In the genomic region with DNA sequence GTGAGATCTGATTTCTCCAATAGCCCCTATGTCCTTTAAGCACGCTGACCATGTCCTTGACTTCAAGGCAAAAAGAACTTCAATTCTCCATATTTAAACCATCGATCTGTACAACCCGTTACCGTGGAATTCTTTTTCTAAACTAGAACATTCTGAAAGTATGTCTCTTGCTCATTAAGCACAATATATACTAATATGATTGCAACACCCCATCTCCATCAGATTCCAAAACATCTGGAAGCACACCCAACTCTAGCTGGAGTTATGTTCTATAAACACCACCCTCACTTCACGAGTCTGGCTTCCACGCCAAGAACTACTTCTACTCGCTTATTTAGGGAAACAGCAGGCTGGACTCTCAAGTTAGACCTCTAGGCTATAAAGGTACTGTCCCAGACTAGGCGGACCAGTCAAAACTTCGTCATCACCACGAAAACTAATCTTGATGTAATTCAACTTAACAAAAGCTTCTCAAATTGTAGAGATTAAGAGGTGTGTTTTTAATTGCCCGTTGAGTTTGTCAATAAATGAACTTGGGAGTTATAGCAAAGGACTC, we compare ENCODE assay signal across 7 mouse cellular contexts. TPM values are rescaled to one million over a fixed set of nuclear protein-coding genes. Genes with fewer than 3 reads are reported as not detected.
A peak's percentile ranks its signal among the peaks of the same experiment; 100 is the strongest.
DNase-seq lines count a peak whose midpoint lies in the region; ATAC-seq and TF ChIP-seq lines count a peak whose summit lies in the region.

No protein-coding gene starts in this region.

- H3K4me1 ChIP-seq in E14TG2a.4 (replicated peaks; ENCODE audit: low read depth, low read length): peaks cover 82% of the 10 kb centered on the region
- H3K4me1 ChIP-seq in heart, embryonic 13.5 days: peaks cover 75% of the 10 kb centered on the region
- H3K4me1 ChIP-seq in liver, embryonic 15.5 days (replicated peaks): peaks cover 40% of the 10 kb centered on the region
- H3K4me1 ChIP-seq in stomach, embryonic 15.5 days: peaks cover 27% of the 10 kb centered on the region

- ATAC-seq in heart, embryonic 13.5 days (ENCODE audit: extremely low read depth, insufficient number of reproducible peaks, low FRiP score, low TSS enrichment): no peak
- ATAC-seq in liver, embryonic 15.5 days (ENCODE audit: insufficient read depth): no peak
- ATAC-seq in stomach, embryonic 15.5 days (ENCODE audit: insufficient read depth, low FRiP score, low read depth): no peak
- no peak for ATAC-seq in granulocyte monocyte progenitor cell, adult 5-6 weeks (replicated peaks; ENCODE audit: poor library complexity, severe bottlenecking)

- no peak for TF ChIP-seq CTCF in E14TG2a.4 (conservative IDR thresholded peaks at IDR 0.05; ENCODE audit: low read length)

- peak overlapping the region; percentile 98 for H3K4me3 ChIP-seq in E14TG2a.4 (replicated peaks; ENCODE audit: low read length)
- peak overlapping the region; percentile 87 for H3K4me3 ChIP-seq in heart, embryonic 13.5 days
- peak overlapping the region; percentile 78 for H3K4me3 ChIP-seq in liver, embryonic 15.5 days (replicated peaks)
- peak overlapping the region; percentile 67 for H3K4me3 ChIP-seq in stomach, embryonic 15.5 days (replicated peaks)

- DNase-seq in NIH3T3 (ENCODE audit: low read depth): peak; percentile 56
- DNase-seq in T-cell, adult 2 months (ENCODE audit: low spot score): no peak

- WGBS in heart, embryonic 13.5 days: 29% methylated on average over 11 of the region's 11 CpGs
- 54% methylated on average over 11 of the region's 11 CpGs for WGBS in liver, embryonic 15.5 days (ENCODE audit: insufficient replicate concordance)
- 33% methylated on average over 11 of the region's 11 CpGs for WGBS in stomach, embryonic 15.5 days

- H3K36me3 ChIP-seq in E14TG2a.4 (ENCODE audit: insufficient read depth, low read length): peaks cover 29% of the 10 kb centered on the region
- H3K36me3 ChIP-seq in heart, embryonic 13.5 days: peaks cover 4% of the 10 kb centered on the region; the same call in 1 of the 2 replicates
- no peaks in the 10 kb centered on the region for H3K36me3 ChIP-seq in liver, embryonic 15.5 days (replicated peaks)
- no peaks in the 10 kb centered on the region for H3K36me3 ChIP-seq in stomach, embryonic 15.5 days

- H3K9ac ChIP-seq in heart, embryonic 13.5 days: peak overlapping the region; percentile 96
- peak overlapping the region; percentile 87 for H3K9ac ChIP-seq in liver, embryonic 15.5 days
- peak overlapping the region; percentile 65; the same call in 1 of the 2 replicates for H3K9ac ChIP-seq in stomach, embryonic 15.5 days

- no peaks in the 10 kb centered on the region for H3K27me3 ChIP-seq in E14TG2a.4 (ENCODE audit: insufficient read depth, low read length)
- H3K27me3 ChIP-seq in heart, embryonic 13.5 days (replicated peaks): no peaks in the 10 kb centered on the region
- H3K27me3 ChIP-seq in liver, embryonic 15.5 days: peaks cover 6% of the 10 kb centered on the region; the same call in 1 of the 2 replicates
- no peaks in the 10 kb centered on the region for H3K27me3 ChIP-seq in stomach, embryonic 15.5 days (replicated peaks)

- peak overlapping the region; percentile 99 for H3K27ac ChIP-seq in heart, embryonic 13.5 days (replicated peaks)
- no peak overlapping the region; the same call in 1 of the 2 replicates for H3K27ac ChIP-seq in liver, embryonic 15.5 days (replicated peaks)
- H3K27ac ChIP-seq in stomach, embryonic 15.5 days: no peak overlapping the region; the same call in 1 of the 2 replicates

- H3K4me2 ChIP-seq in heart, embryonic 13.5 days: peak overlapping the region; percentile 83
- peak overlapping the region; percentile 98 for H3K4me2 ChIP-seq in liver, embryonic 15.5 days
- H3K4me2 ChIP-seq in stomach, embryonic 15.5 days: peak overlapping the region; percentile 72

- no peaks in the 10 kb centered on the region for H3K9me3 ChIP-seq in E14TG2a.4 (ENCODE audit: low read length)
- no peaks in the 10 kb centered on the region for H3K9me3 ChIP-seq in heart, embryonic 13.5 days
- no peaks in the 10 kb centered on the region for H3K9me3 ChIP-seq in liver, embryonic 15.5 days (replicated peaks)
- H3K9me3 ChIP-seq in stomach, embryonic 15.5 days: no peaks in the 10 kb centered on the region

RNA-seq across cellular contexts. Expression of a gene that starts 1.2 kb away (rescaled TPM):
- polyA plus RNA-seq in heart, embryonic 13.5 days (2015; fragmentation: Nextera tagmentation; extraction: Ambion mirVana): 136 and 138 TPM in 2 replicates
- 16.0 and 18.2 TPM in 2 replicates for polyA plus RNA-seq in liver, embryonic 15.5 days (2015; fragmentation: Nextera tagmentation; extraction: Ambion mirVana)
- 74.7 and 90.6 TPM in 2 replicates for polyA plus RNA-seq in stomach, embryonic 15.5 days (2015; fragmentation: Nextera tagmentation; extraction: Ambion mirVana)
- 12.5 and 20.8 TPM in 2 replicates for total RNA-seq in granulocyte monocyte progenitor cell, adult 5-6 weeks (2014; fragmentation: Nextera tagmentation)
- total RNA-seq in granulocyte monocyte progenitor cell, adult 5-6 weeks (2017): 3.3 and 4.6 TPM in 2 replicates

RNA-seq across cellular contexts. Expression of a gene that starts 27.7 kb away (rescaled TPM):
- polyA plus RNA-seq in heart, embryonic 13.5 days (2015; fragmentation: Nextera tagmentation; extraction: Ambion mirVana): 23.6 and 24.3 TPM in 2 replicates
- 5.8 and 6.7 TPM in 2 replicates for polyA plus RNA-seq in liver, embryonic 15.5 days (2015; fragmentation: Nextera tagmentation; extraction: Ambion mirVana)
- 27.6 and 31.2 TPM in 2 replicates for polyA plus RNA-seq in stomach, embryonic 15.5 days (2015; fragmentation: Nextera tagmentation; extraction: Ambion mirVana)
- total RNA-seq in granulocyte monocyte progenitor cell, adult 5-6 weeks (2014; fragmentation: Nextera tagmentation): 8.7 and 9.8 TPM in 2 replicates
- total RNA-seq in granulocyte monocyte progenitor cell, adult 5-6 weeks (2017): 5.2 and 10.7 TPM in 2 replicates

RNA-seq across cellular contexts. Expression of a gene that starts 34.1 kb away (rescaled TPM):
- polyA plus RNA-seq in heart, embryonic 13.5 days (2015; fragmentation: Nextera tagmentation; extraction: Ambion mirVana): 10.9 and 12.9 TPM in 2 replicates
- polyA plus RNA-seq in liver, embryonic 15.5 days (2015; fragmentation: Nextera tagmentation; extraction: Ambion mirVana): 11.9 and 13.3 TPM in 2 replicates
- 21.8 and 22.3 TPM in 2 replicates for polyA plus RNA-seq in stomach, embryonic 15.5 days (2015; fragmentation: Nextera tagmentation; extraction: Ambion mirVana)
- total RNA-seq in granulocyte monocyte progenitor cell, adult 5-6 weeks (2014; fragmentation: Nextera tagmentation): 0.19 and 0.70 TPM in 2 replicates
- total RNA-seq in granulocyte monocyte progenitor cell, adult 5-6 weeks (2017): 1.8 TPM in 1 of 2 replicates, not detected in the other

RNA-seq across cellular contexts. Expression of a gene that starts 43.4 kb away (rescaled TPM):
- polyA plus RNA-seq in heart, embryonic 13.5 days (2015; fragmentation: Nextera tagmentation; extraction: Ambion mirVana): 332 and 341 TPM in 2 replicates
- 190 and 202 TPM in 2 replicates for polyA plus RNA-seq in liver, embryonic 15.5 days (2015; fragmentation: Nextera tagmentation; extraction: Ambion mirVana)
- polyA plus RNA-seq in stomach, embryonic 15.5 days (2015; fragmentation: Nextera tagmentation; extraction: Ambion mirVana): 452 and 455 TPM in 2 replicates
- total RNA-seq in granulocyte monocyte progenitor cell, adult 5-6 weeks (2014; fragmentation: Nextera tagmentation): 256 and 296 TPM in 2 replicates
- 242 and 247 TPM in 2 replicates for total RNA-seq in granulocyte monocyte progenitor cell, adult 5-6 weeks (2017)

RNA-seq across cellular contexts. Expression of a gene that starts 43.4 kb away (rescaled TPM):
- 31.2 and 32.6 TPM in 2 replicates for polyA plus RNA-seq in heart, embryonic 13.5 days (2015; fragmentation: Nextera tagmentation; extraction: Ambion mirVana)
- polyA plus RNA-seq in liver, embryonic 15.5 days (2015; fragmentation: Nextera tagmentation; extraction: Ambion mirVana): 14.1 and 14.4 TPM in 2 replicates
- polyA plus RNA-seq in stomach, embryonic 15.5 days (2015; fragmentation: Nextera tagmentation; extraction: Ambion mirVana): 40.0 and 42.1 TPM in 2 replicates
- 13.7 and 16.6 TPM in 2 replicates for total RNA-seq in granulocyte monocyte progenitor cell, adult 5-6 weeks (2014; fragmentation: Nextera tagmentation)
- total RNA-seq in granulocyte monocyte progenitor cell, adult 5-6 weeks (2017): 4.1 and 6.7 TPM in 2 replicates
